Mouse (Mus musculus) erythroblast, embryonic 14.5 days (primary cell): ENCODE data around the gene Lhfpl1. TPM values are rescaled to one million over a fixed set of nuclear protein-coding genes. Genes with fewer than 3 reads are reported as not detected.
"Not testable (repeated sequence)": the region's sequence is repeated elsewhere in the genome, so short reads cannot be mapped to it uniquely, and the experiment has no call there.

Source experiments
- H3K27me3 ChIP-seq: 2 replicates; pipeline ENCODE4 v1.6.1; 2012; ENCODE audit warnings: inconsistent platforms; ENCODE audit not compliant: control insufficient read depth
- H3K36me3 ChIP-seq: 2 replicates; pipeline ENCODE4 v1.6.1; 2012; ENCODE audit warnings: mild to moderate bottlenecking, inconsistent platforms; ENCODE audit not compliant: control insufficient read depth
- H3K4me1 ChIP-seq: 2 replicates; pipeline ENCODE4 v1.6.1; 2012; ENCODE audit warnings: inconsistent platforms; ENCODE audit not compliant: control insufficient read depth
- H3K4me3 ChIP-seq: replicated peaks from 2 replicates; pipeline ENCODE3; 2012; ENCODE audit warnings: moderate library complexity, mild to moderate bottlenecking, inconsistent platforms
- H3K9me3 ChIP-seq: 2 replicates; pipeline ENCODE4 v1.6.1; 2012; ENCODE audit warnings: low read length, inconsistent platforms, mixed read lengths; ENCODE audit not compliant: control insufficient read depth
- GATA1 ChIP-seq: IDR thresholded peaks from 2 replicates; pipeline ENCODE4 v1.6.1; 2012; ENCODE audit warnings: low read length, inconsistent platforms, mixed read lengths
- TAL1 ChIP-seq: IDR thresholded peaks from 3 replicates; pipeline ENCODE4 v1.6.1; 2012; ENCODE audit warnings: low read length, inconsistent platforms, mixed read lengths
- polyA plus RNA-seq: library from polyadenylated mRNA; stranded (reverse); fragments of >175 nt; gene quantifications from 2 replicates; pipeline ENCODE4 v1.2.3, GENCODE M21; 2012

Gene Lhfpl1
- not detected in 2 replicates for polyA plus RNA-seq

- H3K9me3 ChIP-seq = no peaks in the 10 kb centered on the region
- H3K4me3 ChIP-seq = no peak within 1 kb of the TSS
- H3K4me1 ChIP-seq = no peaks in the 10 kb centered on the region
- no peaks in the 10 kb centered on the region for H3K36me3 ChIP-seq
- no peaks in the 10 kb centered on the region for H3K27me3 ChIP-seq
- TF ChIP-seq TAL1 = no peak
- no peak for TF ChIP-seq GATA1
These were observed at the start of gene Lhfpl1 for GRCm38 (mm10) chrX:145348377-145349203. Lhfpl1 (minus strand) TSS chrX:145349089.

- H3K4me1 ChIP-seq = peaks cover 7% of the 10 kb centered on the region
- H3K4me3 ChIP-seq = no peak overlapping the region
- TF ChIP-seq GATA1 (no peak), TAL1 (no peak)
- H3K9me3 ChIP-seq = no peaks in the 10 kb centered on the region
- no peaks in the 10 kb centered on the region for H3K36me3 ChIP-seq
- H3K27me3 ChIP-seq = no peaks in the 10 kb centered on the region
These were observed 22.9 kb upstream of the Lhfpl1 start for GRCm38 (mm10) chrX:145371839-145372238.

- TF ChIP-seq GATA1 (no peak), TAL1 (no peak)
- H3K9me3 ChIP-seq = no peaks in the 10 kb centered on the region
- H3K4me3 ChIP-seq = no peak overlapping the region
These were observed 13.6 kb upstream of the Lhfpl1 start for GRCm38 (mm10) chrX:145362527-145362926.

GRCm38 (mm10) chrX:145342402-145342801 is 6.5 kb downstream of the Lhfpl1 start:
- Histone ChIP-seq H3K4me1 (no peaks in the 10 kb centered on the region), H3K36me3 (no peaks in the 10 kb centered on the region), H3K4me3 (no peak overlapping the region), H3K27me3 (no peaks in the 10 kb centered on the region), H3K9me3 (no peaks in the 10 kb centered on the region)
- no peak for TF ChIP-seq GATA1
- no peak for TF ChIP-seq TAL1

More at GRCm38 (mm10) chrX:145362527-145362926, 13.6 kb upstream of the Lhfpl1 start:
- no peaks in the 10 kb centered on the region for H3K4me1 ChIP-seq
- H3K36me3 ChIP-seq = no peaks in the 10 kb centered on the region
- H3K27me3 ChIP-seq = no peaks in the 10 kb centered on the region

GRCm38 (mm10) chrX:145336141-145336540 is 12.7 kb downstream of the Lhfpl1 start:
- H3K4me1 ChIP-seq = no peaks in the 10 kb centered on the region
- no peaks in the 10 kb centered on the region for H3K36me3 ChIP-seq
- no peak overlapping the region for H3K4me3 ChIP-seq
- no peaks in the 10 kb centered on the region for H3K9me3 ChIP-seq
- H3K27me3 ChIP-seq = no peaks in the 10 kb centered on the region
- TF ChIP-seq TAL1 (no peak), GATA1 (no peak)

- TF ChIP-seq TAL1 (no peak), GATA1 (no peak)
- no peak overlapping the region for H3K4me3 ChIP-seq
- no peaks in the 10 kb centered on the region for H3K9me3 ChIP-seq
- H3K36me3 ChIP-seq = no peaks in the 10 kb centered on the region
- no peaks in the 10 kb centered on the region for H3K4me1 ChIP-seq
- no peaks in the 10 kb centered on the region for H3K27me3 ChIP-seq
These were observed 40.3 kb downstream of the Lhfpl1 start for GRCm38 (mm10) chrX:145308555-145308954.

GRCm38 (mm10) chrX:145307174-145307573 is 41.7 kb downstream of the Lhfpl1 start:
- Histone ChIP-seq H3K36me3 (no peaks in the 10 kb centered on the region), H3K4me1 (no peaks in the 10 kb centered on the region), H3K4me3 (no peak overlapping the region), H3K9me3 (no peaks in the 10 kb centered on the region), H3K27me3 (no peaks in the 10 kb centered on the region)
- TF ChIP-seq TAL1 (no peak), GATA1 (no peak)

- not testable (repeated sequence) for H3K9me3 ChIP-seq
These were observed 48.7 kb downstream of the Lhfpl1 start for GRCm38 (mm10) chrX:145300232-145300631.

GRCm38 (mm10) chrX:145272209-145272608 is 76.7 kb downstream of the Lhfpl1 start:
- TF ChIP-seq GATA1 (no peak), TAL1 (no peak)
- no peak overlapping the region for H3K4me3 ChIP-seq
- H3K36me3 ChIP-seq = no peaks in the 10 kb centered on the region
- no peaks in the 10 kb centered on the region for H3K9me3 ChIP-seq
- no peaks in the 10 kb centered on the region for H3K27me3 ChIP-seq
- no peaks in the 10 kb centered on the region for H3K4me1 ChIP-seq

More at GRCm38 (mm10) chrX:145300232-145300631, 48.7 kb downstream of the Lhfpl1 start:
- not testable (repeated sequence) for H3K4me1 ChIP-seq, H3K4me3 ChIP-seq, H3K36me3 ChIP-seq, H3K27me3 ChIP-seq
